Mouse (Mus musculus) erythroid progenitor cell, adult 5-6 weeks (primary cell): ENCODE measurements around the gene Prkca. TPM values are rescaled to one million over a fixed set of nuclear protein-coding genes. Genes with fewer than 3 reads are reported as not detected.

Experiments used
- ATAC-seq: replicated peaks from 2 replicates; pipeline ENCODE4 v1.8.0; 2016; ENCODE audit warnings: moderate number of reproducible peaks, mild to moderate bottlenecking, moderate TSS enrichment, inconsistent platforms; ENCODE audit not compliant: poor library complexity, low FRiP score, severe bottlenecking
- total RNA-seq, 2 experiments: library from RNA; stranded (forward) in 1 of 2; stranded (reverse) in 1 of 2; fragments of 150-400 nt in 1 of 2; fragments of 186-747, 209-891 nt in 1 of 2; gene quantifications; 2 replicates each; pipeline versions ENCODE4 v1.2.3 to v1.2.4; 2015 to 2017; ENCODE audit warnings: low replicate concordance in 2 of 2

Prkca gene
- total RNA-seq, 2 experiments from 2014 or later, result 0.30 to 14.3 TPM

DNA sequence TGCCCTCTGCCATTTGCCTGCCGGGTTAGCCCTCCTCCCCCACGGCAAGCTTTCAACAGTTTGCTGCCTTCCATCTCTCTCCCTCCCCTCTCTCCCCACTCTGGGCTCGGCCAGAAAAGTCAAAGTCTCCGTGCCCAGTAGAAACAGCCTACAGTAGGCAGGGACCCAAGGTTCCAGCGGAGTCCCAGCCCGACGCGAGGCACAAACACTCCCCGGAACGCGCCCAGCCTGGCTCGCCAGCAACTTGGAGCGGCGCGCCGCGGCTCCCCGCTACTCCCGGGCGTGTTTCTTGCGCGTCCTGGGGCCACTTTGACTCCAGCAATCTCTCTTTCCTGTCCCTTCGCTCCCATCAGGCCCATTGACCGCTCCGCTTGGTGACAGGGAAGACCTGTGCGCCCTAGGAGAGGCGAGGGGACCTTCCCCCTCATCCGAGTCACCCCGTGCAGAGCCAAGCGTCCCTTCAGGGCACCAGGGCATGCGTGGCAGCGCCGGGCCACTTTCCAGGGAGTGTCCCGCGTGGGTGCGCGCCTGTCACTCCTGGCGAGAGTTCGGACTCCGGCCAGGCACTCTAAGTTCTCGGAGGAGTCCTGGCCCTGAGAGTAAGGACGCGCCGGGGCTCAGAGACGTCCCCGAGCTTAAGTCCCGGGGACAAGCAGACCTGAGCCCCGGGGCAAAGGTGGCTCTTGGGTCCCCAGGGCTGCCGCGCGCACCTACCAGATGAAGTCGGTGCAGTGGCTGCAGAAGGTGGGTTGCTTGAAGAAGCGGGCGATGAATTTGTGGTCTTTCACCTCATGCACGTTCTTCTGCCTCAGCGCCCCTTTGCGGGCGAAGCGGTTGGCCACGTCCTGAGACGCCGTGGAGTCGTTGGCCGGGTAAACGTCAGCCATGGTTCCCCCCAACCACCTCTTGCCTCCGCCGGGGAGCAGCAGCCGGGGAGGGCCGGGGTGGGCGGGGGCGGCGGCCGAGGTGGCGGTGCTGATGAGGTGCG, 653 bp downstream of the Prkca start, which contains the start of gene Apoh:
Apoh (plus strand) TSS at position 574 of the 988 bp plus-strand sequence.
- ATAC-seq, result no peak

DNA sequence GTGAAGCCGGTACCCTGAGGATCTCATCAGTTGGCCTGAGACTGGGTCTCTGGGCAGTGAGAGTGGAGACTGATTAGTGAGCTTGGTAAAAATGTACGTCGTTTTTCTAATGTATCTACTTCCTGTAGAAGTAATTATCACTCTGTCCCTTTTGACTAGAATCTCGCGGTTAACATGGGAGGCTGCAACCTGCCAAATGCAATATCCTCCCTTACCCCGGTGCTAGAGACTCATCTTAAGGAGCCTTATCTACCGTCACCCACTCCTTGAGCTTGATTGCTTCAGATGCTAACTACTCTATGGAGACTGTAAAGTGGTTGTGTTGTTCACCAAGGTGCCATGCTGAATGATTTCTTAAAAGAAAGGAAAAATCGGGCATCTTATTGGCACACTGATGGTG, 1.9 kb downstream of the Prkca start:
- no peak for ATAC-seq

DNA sequence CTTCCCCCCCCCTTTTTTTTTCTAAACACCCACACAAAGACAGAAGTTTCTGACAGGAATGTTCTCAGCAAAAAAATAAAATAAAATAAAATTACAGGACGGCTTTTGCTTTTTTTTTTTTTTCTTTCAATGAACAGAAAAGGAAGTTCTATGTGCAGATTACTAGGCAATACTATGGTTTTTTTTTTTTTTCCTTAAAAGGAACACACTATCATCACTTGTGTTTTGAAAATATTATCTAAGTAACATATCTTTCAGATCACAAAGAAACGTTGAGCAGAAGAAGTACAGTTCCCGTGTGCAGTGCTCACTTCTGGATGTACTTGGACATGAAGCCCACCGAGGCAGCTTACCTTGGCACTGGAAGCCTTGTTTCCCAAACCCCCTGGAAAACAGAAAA, 3.4 kb downstream of the Prkca start:
- no peak for ATAC-seq

DNA sequence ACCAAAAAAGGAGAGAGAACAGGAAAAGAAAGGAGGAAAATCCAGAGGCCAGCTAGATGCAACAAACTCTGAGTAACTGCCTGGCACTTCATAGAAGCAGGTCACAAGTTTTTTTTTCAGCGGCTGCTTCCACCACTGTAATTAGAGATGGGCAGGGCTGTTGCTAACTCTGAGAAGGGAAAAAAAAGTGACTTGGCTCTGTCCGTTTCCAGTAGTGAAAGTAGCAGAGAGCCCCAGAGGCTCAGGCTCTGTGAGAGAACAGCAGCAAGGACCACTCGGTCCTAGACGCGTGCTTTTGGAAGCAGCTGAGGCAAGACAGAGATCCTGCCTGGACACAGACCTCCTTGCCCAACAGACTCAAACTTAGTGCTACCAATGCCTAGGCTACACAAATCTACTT, 7.3 kb downstream of the Prkca start:
- no peak for ATAC-seq

DNA sequence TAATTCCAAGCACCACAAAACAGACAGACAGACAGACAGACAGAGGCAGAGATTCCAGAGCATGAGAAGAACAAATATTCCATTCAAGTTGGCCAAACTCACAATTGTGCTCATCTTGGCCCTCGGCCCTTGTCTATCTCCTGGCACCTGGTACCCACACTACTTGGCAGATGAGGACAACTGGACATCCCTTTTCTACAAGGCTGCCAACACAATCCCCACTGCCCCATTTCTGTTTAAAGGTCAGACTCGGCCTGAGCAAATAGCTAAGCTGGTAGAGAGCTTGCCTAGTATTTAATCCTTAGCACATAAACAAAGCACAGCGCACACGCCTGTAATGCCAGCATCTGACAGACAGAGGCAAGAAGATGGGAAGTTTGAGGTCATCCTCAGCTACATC, 8.2 kb downstream of the Prkca start:
- ATAC-seq, result no peak

DNA sequence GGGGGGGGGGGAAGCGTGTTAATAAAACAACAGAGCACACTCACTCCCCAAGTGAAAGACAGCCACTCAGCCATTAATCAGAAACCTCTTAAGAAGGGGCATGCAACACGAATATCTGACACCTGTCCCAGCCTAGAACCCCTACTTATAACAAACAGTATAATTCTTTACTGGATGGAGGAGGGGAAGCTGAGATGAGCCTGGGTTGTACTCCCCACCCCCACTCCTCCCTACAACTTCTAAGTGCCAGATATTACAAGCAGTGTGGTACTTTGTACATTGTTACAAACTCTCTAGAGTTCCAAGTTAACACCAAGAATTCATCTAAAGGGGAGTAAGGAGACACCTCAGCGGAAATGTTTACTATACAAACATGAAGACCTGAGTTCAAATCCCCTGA, 9.1 kb downstream of the Prkca start:
- no peak for ATAC-seq

DNA sequence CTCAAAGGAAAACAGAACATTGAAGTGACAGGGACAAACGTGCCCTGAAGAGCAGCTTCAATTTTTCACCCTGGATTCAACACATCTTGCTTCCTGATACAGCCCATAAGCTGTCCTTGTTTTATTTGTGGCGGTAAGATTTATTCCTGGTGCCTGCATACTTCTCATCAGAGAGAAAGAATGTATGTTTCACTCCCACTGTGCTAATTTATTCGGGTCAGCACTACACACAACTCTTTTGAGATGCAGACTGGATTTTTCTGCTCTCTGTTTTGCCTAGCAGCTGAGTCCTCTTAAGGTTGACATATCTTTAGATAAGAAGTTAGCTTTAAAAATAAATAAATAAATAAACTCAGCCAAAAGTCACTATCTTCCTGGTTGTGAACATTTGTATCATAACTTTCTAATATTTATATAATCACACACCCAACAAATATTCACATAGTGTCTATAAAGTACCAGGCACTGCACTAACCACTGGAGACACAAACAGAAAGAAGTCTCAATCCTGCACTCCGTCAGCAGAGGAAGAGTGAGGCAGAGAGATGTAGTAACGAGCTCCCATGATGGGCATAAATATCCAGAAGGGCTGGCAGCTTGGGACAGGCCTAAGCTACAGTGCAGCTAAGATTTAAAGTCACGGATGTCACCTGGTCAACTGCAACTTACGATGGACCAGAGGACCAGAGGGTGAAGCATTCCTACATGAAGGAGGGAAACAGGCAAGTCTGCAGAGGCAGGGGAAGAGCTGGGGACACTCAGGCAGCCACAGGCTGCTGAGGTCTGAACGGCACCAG, 9.9 kb downstream of the Prkca start:
- ATAC-seq, result no peak

DNA sequence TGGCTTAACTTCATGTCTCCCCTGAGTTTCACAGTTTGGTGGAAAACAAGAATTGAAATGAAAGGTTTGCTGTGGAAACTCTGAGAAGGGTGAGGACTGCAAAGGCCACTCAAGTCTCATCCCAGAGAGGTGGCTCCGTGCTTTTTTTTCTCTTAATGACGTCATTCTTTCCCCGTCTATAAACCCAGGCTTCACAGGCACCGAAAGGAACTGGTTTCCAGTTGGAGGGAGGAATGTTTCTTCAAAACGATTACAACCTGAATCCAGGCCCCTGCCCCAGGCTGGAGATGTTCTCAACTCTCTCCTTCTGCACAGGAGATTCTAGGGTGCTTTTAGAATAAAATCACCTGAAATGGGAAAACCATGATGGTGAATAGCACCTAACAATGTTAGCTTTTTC, 10.7 kb downstream of the Prkca start:
- ATAC-seq, result no peak

DNA sequence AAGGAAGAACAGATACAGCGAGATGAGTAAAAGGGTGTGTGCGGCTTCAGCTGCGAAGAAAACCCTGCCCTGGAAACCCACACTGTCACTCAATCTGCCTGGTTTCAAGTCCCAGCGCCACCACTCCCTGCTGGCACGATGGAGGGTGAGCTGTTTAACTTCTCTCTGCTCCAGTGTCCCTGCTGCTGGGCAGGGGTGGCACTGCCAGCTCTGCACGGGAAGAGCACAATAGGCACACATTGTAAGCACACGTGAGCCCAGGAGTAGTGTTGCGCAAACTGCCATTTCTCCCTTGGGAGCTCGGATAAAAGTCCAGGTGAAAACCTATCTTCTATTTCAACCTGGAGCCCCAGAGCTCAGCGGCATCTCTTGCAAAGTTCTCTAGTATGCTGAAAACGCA, 12.9 kb downstream of the Prkca start:
- no peak for ATAC-seq

DNA sequence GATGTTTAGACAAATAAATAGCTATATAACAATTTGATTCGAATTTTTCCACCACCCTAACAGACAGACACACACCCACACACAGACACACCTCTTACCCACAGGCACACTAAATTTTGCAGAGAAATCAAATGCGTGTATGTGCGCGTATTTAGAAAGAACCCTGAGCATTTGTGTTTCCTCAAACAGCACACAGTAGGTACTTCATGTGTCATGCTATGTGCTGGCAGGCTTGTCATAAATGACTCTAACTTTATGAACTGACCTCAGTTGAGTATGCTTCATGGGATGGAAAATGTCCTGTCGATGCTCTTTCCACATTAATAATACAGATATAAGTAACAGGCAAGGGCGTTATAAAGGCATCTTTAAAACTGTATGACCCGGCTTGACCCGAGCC, 17.8 kb downstream of the Prkca start:
- ATAC-seq, result no peak

DNA sequence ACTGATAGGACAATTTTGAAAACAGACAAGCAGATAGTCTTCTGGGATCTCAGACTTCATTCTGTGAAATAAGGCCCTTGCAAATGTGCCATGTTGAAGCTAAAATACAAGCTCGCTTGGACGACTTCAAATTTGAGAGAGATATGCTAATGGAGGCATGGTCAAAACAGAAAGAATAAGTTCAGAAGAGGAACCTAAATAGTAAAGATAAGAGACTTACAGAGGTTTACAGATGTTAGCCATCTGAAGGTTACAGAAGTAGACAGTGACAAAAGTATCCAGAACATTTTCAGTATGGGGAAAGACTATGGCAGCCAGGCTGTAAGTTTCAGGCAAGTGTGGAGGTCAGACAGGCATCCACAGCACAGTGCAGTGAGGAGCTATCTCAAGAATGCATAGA, 21.6 kb downstream of the Prkca start:
- ATAC-seq, result no peak

DNA sequence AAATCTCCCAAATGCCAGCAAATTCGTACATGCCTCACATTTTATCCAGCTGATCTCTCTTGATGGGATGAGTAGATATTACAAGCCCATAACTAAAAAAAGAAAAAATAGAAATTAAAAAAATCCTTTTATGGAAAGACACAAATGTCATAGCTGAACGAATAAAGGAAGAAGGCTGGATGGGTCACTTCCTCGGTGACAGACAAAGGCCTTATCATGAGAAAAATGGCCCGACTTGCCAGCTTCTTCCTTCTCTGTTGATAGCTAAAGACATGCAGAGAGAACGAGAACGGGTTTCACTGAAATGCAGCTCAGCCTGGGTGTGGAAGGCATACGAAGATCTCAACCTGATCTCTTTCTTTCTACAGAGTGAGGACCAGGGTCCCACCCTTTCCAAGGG, 23.2 kb downstream of the Prkca start:
- ATAC-seq, result no peak

DNA sequence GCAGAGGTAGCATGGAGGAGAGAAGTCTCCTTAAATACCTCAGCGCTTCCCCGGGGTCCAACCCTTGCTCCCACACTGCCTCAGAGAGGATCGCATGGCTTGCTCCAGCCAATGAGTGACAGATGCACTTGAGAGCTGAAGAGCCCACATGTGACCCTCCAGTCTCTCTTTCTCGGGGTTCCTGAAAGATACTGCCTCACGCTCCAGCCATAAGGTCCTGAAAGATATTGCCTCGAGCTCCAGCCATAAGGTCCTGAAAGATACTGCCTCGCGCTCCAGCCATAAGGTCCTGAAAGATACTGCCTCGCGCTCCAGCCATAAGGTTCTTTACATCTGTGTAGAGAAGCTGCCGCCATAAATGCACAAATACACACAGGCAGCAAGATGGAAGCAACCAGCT, 24.6 kb downstream of the Prkca start:
- no peak for ATAC-seq

DNA sequence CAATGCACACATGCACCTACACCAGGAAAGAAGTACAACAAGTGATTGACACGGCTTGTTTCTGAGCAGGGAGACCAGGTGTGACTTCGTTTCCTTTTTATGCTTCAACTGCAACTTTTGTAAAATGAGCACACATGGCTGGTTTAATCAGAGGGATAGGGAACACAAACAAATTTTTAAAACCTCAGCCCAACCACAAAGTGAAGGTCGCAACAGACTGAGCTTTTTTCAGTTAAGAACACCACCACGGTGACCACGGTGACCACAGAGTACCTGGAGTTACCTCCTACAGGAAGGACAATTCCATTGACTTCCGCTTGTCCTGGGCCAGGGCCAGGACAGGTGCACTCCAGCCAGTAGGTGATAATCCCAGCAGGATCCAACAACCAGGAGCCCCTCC, 25.9 kb downstream of the Prkca start:
- no peak for ATAC-seq

DNA sequence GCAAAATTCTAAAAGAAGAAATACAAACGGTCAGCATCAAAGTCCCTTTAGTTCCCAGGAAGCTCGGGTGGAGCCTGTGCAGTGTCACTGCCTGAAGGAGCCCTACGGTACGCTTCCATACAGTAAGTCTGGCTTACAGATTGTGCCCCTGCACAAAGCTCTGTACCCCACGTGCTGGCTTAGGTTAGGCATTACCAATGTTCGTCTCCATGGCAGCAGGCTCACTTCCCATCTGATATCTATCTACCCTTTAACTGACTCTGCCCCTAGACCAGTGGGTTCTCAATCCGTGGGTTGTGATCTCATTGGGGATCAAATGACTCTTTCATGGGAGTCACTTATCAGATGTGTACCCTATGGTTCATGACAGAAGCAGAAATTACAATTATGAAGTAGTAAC, 28.0 kb downstream of the Prkca start:
- no peak for ATAC-seq

DNA sequence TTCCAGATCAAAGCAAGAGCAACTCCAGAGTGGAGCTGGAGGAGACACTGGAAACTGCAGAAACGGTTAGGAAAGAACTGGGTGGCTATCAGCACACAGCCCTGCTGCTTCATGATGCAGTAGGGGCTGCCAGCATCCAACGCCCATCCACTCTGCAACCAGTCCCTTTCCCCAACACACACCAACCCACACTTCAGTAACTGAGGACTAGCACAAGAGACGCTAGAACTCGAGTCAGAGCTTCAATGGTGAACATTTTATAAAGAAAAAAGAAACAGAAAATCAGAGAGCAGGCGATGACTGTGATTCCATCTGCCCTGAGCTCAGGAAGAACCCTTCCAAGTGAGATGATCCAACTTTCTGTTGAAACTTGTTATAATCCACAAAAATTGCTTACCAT, 31.2 kb downstream of the Prkca start:
- no peak for ATAC-seq

DNA sequence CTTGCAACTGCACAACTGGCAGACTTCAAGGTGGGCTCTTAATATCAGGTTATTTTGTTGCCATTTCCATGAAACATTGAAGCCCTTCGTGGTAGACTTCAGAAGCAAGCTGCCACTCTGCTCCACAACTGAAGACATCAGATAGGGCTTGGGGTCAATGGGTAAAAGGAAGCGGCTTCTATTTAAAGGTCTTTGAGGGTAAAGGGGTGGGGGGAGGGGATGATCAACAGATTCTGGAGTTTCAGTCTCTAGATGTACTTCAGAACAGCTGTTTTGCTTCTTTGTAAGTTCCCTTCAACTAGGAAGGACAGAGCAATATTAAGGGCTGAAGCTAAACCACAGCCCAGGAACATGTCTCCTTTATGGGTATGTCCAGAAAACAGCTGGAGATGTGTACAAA, 31.8 kb downstream of the Prkca start:
- no peak for ATAC-seq

DNA sequence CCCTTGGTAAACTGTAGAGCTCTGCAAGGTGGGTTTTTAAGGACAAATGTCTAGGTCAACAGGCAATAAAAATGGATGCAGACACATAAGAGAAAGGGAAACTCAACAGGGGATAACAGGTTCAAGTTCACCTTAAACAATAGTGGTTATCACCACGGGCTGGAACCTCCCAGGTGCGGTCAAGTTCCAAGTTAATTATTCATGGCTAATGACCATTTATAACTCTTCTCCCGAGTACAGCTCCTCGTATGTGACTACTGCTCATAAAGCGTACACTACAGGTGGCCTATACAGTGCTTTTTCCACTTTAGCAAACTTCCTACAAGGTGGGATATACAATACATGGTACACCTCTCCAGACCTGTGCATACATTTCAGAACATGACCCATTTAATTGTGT, 33.9 kb downstream of the Prkca start:
- ATAC-seq, result no peak

DNA sequence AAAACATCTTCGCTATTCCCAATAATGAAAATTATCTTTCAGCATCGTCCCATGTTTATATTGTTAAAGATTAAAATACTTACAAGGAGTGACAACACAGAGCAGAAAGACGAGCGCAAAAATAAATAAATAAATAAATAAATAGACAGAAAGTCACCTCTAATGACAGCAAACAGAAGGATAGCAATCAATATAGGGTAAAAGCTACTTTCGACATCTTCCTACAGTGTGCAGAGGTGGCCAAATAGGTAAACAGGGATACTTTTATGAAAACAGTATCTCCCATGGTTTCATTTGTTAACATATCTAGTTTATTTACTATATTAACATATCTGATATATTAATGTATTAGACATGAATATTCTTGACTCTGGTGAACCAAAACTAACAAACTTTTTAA, 35.5 kb downstream of the Prkca start:
- ATAC-seq, result no peak

DNA sequence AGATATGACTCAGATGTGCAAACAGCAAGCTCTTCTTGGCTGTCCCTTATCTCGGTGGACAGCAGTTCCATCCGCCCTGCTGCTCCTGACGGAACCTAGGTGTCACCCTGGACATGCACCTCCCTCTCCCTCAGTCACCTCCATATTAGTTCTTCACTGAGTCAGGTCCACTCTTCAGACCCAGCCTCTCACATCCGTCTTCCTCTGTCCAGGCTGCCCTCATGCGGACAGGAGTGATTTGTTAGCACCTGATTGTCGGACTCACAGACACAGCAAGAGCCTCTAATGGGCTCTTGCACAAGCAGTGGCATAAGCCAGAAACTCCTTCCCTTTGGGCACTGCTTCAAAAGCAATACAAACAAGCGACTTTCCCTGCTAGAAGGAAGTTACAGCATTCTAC, 36.5 kb downstream of the Prkca start:
- no peak for ATAC-seq

DNA sequence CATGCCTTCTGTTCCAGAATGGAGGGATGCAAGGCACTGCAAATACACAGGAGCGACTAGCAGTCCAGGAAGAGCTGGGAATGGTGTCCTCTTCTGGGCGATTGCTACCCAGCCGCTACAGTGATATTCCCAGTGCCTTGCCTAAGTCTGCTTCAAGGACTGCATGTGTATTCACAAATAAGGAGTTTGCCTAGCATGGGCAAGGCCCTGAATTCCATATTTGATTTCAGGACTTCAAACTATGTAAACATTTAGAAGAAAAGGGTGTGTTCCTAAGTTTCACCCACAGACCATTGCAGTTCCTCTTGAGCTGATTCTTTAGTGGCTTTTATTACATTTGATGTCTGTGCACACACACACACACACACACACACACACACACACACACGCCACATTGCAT, 39.9 kb downstream of the Prkca start:
- no peak for ATAC-seq
